Mouse (Mus musculus): ENCODE measurements around the gene Dyrk1a. TPM values are rescaled to one million over a fixed set of nuclear protein-coding genes. Genes with fewer than 3 reads are reported as not detected.

The Dyrk1a gene
- polyA plus RNA-seq, 1 experiment from 2014 or later = 12.7 TPM

DNA sequence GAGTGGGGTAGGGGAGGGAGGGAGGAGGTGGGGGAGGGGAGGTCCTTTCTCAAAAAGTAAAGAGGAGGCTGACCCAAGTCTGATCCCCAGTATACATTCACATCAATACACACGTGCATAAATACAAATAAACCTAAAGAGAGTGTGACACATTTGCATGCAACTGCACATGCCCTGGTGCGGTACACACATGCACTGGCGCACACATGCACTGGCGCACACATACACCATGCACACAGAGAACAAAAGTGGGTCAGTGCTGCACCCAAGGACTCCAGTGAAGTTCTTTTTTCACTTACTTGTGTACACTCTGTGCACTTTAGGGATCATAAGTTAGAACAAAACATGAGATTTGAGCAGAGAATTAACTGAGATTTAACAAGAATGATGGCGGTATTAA is 31.3 kb downstream of the Dyrk1a start:
- peaks cover 57% of the 10 kb centered on the region for H3K4me1 ChIP-seq
- no peaks in the 10 kb centered on the region for H3K27me3 ChIP-seq

DNA sequence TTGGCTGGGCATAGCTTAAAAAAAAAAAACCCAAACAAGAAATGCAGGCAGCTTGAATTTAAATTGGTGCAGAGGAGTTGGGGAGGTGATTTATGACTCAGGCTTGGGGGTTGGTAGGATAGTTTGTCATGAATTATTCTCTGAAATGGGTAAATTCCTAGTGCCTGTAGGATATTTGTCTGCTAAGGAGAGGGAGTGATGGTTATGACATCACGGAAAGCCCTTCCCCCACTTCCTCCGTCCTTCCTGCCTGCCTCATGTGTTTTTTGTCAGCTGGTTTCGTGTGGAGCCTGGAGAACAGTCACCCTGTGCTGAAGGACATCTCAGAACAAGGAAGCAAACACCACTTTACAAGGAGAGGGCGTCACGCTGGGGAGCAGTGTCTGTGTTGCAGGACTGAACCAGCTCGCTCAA is 31.7 kb downstream of the Dyrk1a start:
- H3K27ac ChIP-seq = no peak overlapping the region
- peaks cover 57% of the 10 kb centered on the region for H3K4me1 ChIP-seq
- H3K9ac ChIP-seq = no peak overlapping the region
- ATAC-seq = 0 out of 2 replicates have a peak, but pooled peaks have one; percentile 37
- no peak overlapping the region for H3K4me3 ChIP-seq
- no peaks in the 10 kb centered on the region for H3K27me3 ChIP-seq
- no peaks in the 10 kb centered on the region for H3K9me3 ChIP-seq (replicated peaks)
- WGBS = 54% methylated on average over 6 of the region's 6 CpGs
- no peak overlapping the region for H3K4me2 ChIP-seq
- H3K36me3 ChIP-seq (ENCODE audit: poor library complexity, severe bottlenecking) = no peaks in the 10 kb centered on the region

More for the DNA sequence above, 31.3 kb downstream of the Dyrk1a start:
- Histone ChIP-seq H3K9me3 (replicated peaks) (no peaks in the 10 kb centered on the region), H3K4me2 (no peak overlapping the region), H3K36me3 (ENCODE audit: poor library complexity, severe bottlenecking) (no peaks in the 10 kb centered on the region), H3K27ac (no peak overlapping the region; the same call in 1 of the 2 replicates), H3K9ac (no peak overlapping the region), H3K4me3 (no peak overlapping the region)
- peak; percentile 44; the same call in 1 of the 2 replicates for ATAC-seq
- 66% methylated on average over 5 of the region's 5 CpGs for WGBS

DNA sequence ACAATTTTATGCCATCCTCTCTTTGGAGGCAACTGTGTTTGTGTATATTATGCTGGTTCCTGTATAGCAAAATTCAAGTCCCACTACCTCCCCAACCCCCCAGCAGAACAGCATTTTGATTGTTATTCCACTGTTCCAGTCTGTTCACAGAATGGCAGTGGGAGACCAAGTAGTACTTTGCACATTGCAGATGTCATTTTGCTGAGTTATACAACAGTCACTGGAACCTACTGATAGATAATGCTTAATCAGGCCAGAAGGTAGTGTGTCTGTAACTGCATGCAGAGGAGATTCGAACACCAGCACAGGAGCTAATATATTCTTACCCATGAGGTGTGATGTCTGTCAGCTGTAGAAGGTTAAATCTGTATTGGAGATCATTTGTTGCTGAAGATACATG is 32.4 kb downstream of the Dyrk1a start:
- no peak overlapping the region for H3K27ac ChIP-seq
- H3K36me3 ChIP-seq (ENCODE audit: poor library complexity, severe bottlenecking) = no peaks in the 10 kb centered on the region
- no peaks in the 10 kb centered on the region for H3K9me3 ChIP-seq (replicated peaks)
- H3K4me1 ChIP-seq = peaks cover 53% of the 10 kb centered on the region
- no peak for ATAC-seq
- no peak overlapping the region for H3K4me2 ChIP-seq
- H3K4me3 ChIP-seq = no peak overlapping the region
- H3K9ac ChIP-seq = no peak overlapping the region
- WGBS = 90% methylated on average over 1 of the region's 1 CpGs
- no peaks in the 10 kb centered on the region for H3K27me3 ChIP-seq

GRCm38 (mm10) chr16:94602730-94603129 is 32.9 kb downstream of the Dyrk1a start:
- WGBS = 59% methylated on average over 4 of the region's 4 CpGs
- Histone ChIP-seq H3K9ac (no peak overlapping the region), H3K4me1 (peaks cover 48% of the 10 kb centered on the region), H3K36me3 (ENCODE audit: poor library complexity, severe bottlenecking) (no peaks in the 10 kb centered on the region), H3K4me3 (no peak overlapping the region), H3K9me3 (replicated peaks) (no peaks in the 10 kb centered on the region), H3K27me3 (no peaks in the 10 kb centered on the region), H3K27ac (no peak overlapping the region), H3K4me2 (no peak overlapping the region)
- ATAC-seq = no peak

GRCm38 (mm10) chr16:94606169-94606568 is 36.4 kb downstream of the Dyrk1a start:
- no peaks in the 10 kb centered on the region for H3K36me3 ChIP-seq (ENCODE audit: poor library complexity, severe bottlenecking)
- H3K9me3 ChIP-seq (replicated peaks) = no peaks in the 10 kb centered on the region
- H3K27me3 ChIP-seq = no peaks in the 10 kb centered on the region
- H3K4me1 ChIP-seq = peaks cover 27% of the 10 kb centered on the region
- H3K27ac ChIP-seq = no peak overlapping the region
- no peak overlapping the region for H3K9ac ChIP-seq
- no peak for ATAC-seq
- H3K4me3 ChIP-seq = no peak overlapping the region
- WGBS = 83% methylated on average over 1 of the region's 1 CpGs
- H3K4me2 ChIP-seq = no peak overlapping the region

DNA sequence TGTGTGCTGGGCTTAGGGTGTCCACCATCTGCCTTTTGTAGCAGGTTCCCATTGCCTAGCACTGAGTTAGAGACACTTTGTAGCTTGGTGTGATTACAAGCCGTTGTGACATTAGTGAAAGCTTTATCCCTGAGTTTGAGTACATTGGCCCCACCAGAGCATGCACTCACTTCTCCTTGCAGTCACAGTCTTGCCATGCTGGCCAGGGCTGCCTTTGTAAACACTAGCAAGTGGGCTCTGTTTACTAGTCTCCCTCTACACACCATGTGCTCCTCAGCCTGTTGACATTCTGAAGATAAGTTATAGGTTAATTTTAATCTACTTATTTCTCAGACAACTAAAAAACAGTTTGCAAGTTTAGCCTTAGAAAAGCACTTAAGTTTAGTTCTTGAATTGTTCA is 37.7 kb downstream of the Dyrk1a start:
- Histone ChIP-seq H3K9ac (no peak overlapping the region), H3K27ac (no peak overlapping the region), H3K36me3 (ENCODE audit: poor library complexity, severe bottlenecking) (0 out of 2 replicates have a peak, but pooled peaks cover 2% of the 10 kb centered on the region), H3K4me2 (no peak overlapping the region), H3K4me1 (peaks cover 16% of the 10 kb centered on the region), H3K27me3 (no peaks in the 10 kb centered on the region), H3K4me3 (no peak overlapping the region), H3K9me3 (replicated peaks) (no peaks in the 10 kb centered on the region)
- 83% methylated on average over 1 of the region's 1 CpGs for WGBS
- ATAC-seq = no peak

GRCm38 (mm10) chr16:94608706-94609594 is 39.1 kb downstream of the Dyrk1a start:
- no peaks in the 10 kb centered on the region for H3K9me3 ChIP-seq (replicated peaks)
- no peak overlapping the region for H3K27ac ChIP-seq
- no peak overlapping the region for H3K4me3 ChIP-seq
- no peak for ATAC-seq
- peaks cover 6% of the 10 kb centered on the region; the same call in 1 of the 2 replicates for H3K4me1 ChIP-seq
- no peaks in the 10 kb centered on the region for H3K27me3 ChIP-seq
- no peak overlapping the region for H3K4me2 ChIP-seq
- H3K9ac ChIP-seq = no peak overlapping the region
- H3K36me3 ChIP-seq (ENCODE audit: poor library complexity, severe bottlenecking) = 0 out of 2 replicates have a peak, but pooled peaks cover 4% of the 10 kb centered on the region
- 90% methylated on average over 9 of the region's 9 CpGs for WGBS

GRCm38 (mm10) chr16:94612573-94612972 is 42.8 kb downstream of the Dyrk1a start:
- H3K36me3 ChIP-seq (ENCODE audit: poor library complexity, severe bottlenecking) = peaks cover 12% of the 10 kb centered on the region; the same call in 1 of the 2 replicates
- no peak overlapping the region for H3K9ac ChIP-seq
- H3K4me2 ChIP-seq = no peak overlapping the region
- H3K27ac ChIP-seq = no peak overlapping the region
- ATAC-seq = no peak
- H3K4me1 ChIP-seq = peaks cover 3% of the 10 kb centered on the region; the same call in 1 of the 2 replicates
- no peaks in the 10 kb centered on the region for H3K9me3 ChIP-seq (replicated peaks)
- no peaks in the 10 kb centered on the region for H3K27me3 ChIP-seq
- 75% methylated on average over 8 of the region's 8 CpGs for WGBS
- H3K4me3 ChIP-seq = no peak overlapping the region

- Histone ChIP-seq H3K27ac (no peak overlapping the region), H3K4me1 (peaks cover 12% of the 10 kb centered on the region; the same call in 1 of the 2 replicates), H3K9me3 (replicated peaks) (no peaks in the 10 kb centered on the region), H3K27me3 (no peaks in the 10 kb centered on the region), H3K4me3 (no peak overlapping the region), H3K4me2 (no peak overlapping the region), H3K36me3 (ENCODE audit: poor library complexity, severe bottlenecking) (peaks cover 24% of the 10 kb centered on the region), H3K9ac (no peak overlapping the region)
- no peak for ATAC-seq
- WGBS = 95% methylated on average over 6 of the region's 6 CpGs
These were observed 47.4 kb downstream of the Dyrk1a start for GRCm38 (mm10) chr16:94617255-94617654.

DNA sequence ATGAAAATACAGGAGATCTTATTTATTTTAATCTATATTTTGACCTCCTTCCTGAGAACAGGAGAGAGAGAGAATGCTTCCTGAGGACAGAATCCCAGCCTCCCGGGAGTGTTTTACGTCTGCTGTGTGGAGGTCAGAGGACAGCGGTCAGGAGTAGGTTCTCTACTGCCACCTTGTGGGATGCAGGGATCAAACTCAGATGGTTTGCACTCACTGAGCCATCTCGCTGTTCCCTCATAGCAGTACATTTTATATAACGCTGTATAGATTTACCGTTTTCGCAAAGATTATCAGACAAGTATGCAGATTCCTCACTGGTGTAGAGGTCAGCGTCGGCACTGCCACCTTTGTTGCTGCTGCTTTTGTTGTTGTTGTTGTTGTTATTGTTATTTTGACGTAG is 48.7 kb downstream of the Dyrk1a start:
- Histone ChIP-seq H3K4me1 (peaks cover 8% of the 10 kb centered on the region; the same call in 1 of the 2 replicates), H3K9me3 (replicated peaks) (no peaks in the 10 kb centered on the region), H3K4me2 (no peak overlapping the region), H3K36me3 (ENCODE audit: poor library complexity, severe bottlenecking) (peaks cover 20% of the 10 kb centered on the region), H3K27ac (no peak overlapping the region), H3K4me3 (no peak overlapping the region), H3K27me3 (no peaks in the 10 kb centered on the region), H3K9ac (no peak overlapping the region)
- ATAC-seq = 0 out of 2 replicates have a peak, but pooled peaks have one; percentile 19
- WGBS = 59% methylated on average over 10 of the region's 10 CpGs

DNA sequence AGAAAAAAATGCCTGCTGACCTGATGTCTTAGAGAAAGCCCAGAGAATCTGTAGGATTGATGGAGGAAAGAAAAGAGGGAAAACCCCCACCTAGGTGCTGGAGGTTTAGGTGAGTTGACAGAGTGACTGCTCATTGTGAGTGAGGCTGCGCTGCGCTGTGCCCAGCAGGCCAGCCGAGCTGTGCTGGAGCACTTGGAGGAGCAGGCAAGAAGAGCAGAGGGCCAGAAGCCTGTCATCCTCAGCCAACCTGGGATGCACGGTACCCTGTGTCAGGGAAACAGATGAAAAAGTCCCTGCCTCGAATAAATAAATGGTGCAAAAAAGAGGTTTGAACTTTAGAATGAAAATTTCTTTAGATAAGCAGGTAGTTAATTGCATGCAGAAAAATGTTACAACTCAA is 49.5 kb downstream of the Dyrk1a start:
- peaks cover 20% of the 10 kb centered on the region for H3K36me3 ChIP-seq (ENCODE audit: poor library complexity, severe bottlenecking)
- 93% methylated on average over 5 of the region's 5 CpGs for WGBS
- ATAC-seq = no peak

GRCm38 (mm10) chr16:94624871-94625270 is 55.1 kb downstream of the Dyrk1a start:
- Histone ChIP-seq H3K4me1 (peaks cover 34% of the 10 kb centered on the region), H3K9me3 (replicated peaks) (no peaks in the 10 kb centered on the region), H3K9ac (no peak overlapping the region), H3K27ac (no peak overlapping the region), H3K36me3 (ENCODE audit: poor library complexity, severe bottlenecking) (peaks cover 6% of the 10 kb centered on the region), H3K4me2 (no peak overlapping the region), H3K27me3 (no peaks in the 10 kb centered on the region), H3K4me3 (no peak overlapping the region)
- WGBS = 87% methylated on average over 4 of the region's 4 CpGs
- ATAC-seq = peak; percentile 61; the same call in 1 of the 2 replicates

More for the DNA sequence above, 49.5 kb downstream of the Dyrk1a start:
- H3K27ac ChIP-seq = no peak overlapping the region
- no peaks in the 10 kb centered on the region for H3K27me3 ChIP-seq
- H3K4me3 ChIP-seq = no peak overlapping the region
- no peaks in the 10 kb centered on the region for H3K9me3 ChIP-seq (replicated peaks)
- H3K4me1 ChIP-seq = 0 out of 2 replicates have a peak, but pooled peaks cover 8% of the 10 kb centered on the region
- no peak overlapping the region for H3K9ac ChIP-seq
- H3K4me2 ChIP-seq = no peak overlapping the region

Measured in forebrain, embryonic 13.5 days (tissue).